Mouse (Mus musculus) C2C12 (cell line): Measurements from ENCODE around the gene Fam19a3. TPM values are rescaled to one million over a fixed set of nuclear protein-coding genes. Genes with fewer than 3 reads are reported as not detected.

Experiments used
- H3K27me3 ChIP-seq: one replicate; pipeline ENCODE4 v1.6.1; 2011; ENCODE audit not compliant: control insufficient read depth, insufficient read depth, insufficient read length
- H3K36me3 ChIP-seq: one replicate; pipeline ENCODE4 v1.6.1; 2011; ENCODE audit not compliant: control insufficient read depth, insufficient read depth
- H3K4me3 ChIP-seq: one replicate; pipeline ENCODE4 v1.5.1; 2011; ENCODE audit warnings: mild to moderate bottlenecking, control low read depth; ENCODE audit not compliant: poor library complexity, insufficient read depth, severe bottlenecking
- H3K79me2 ChIP-seq: one replicate; pipeline ENCODE4 v1.6.1; 2011; ENCODE audit not compliant: control insufficient read depth, insufficient read depth
- H3K79me3 ChIP-seq: one replicate; pipeline ENCODE4 v1.6.1; 2011; ENCODE audit warnings: low read depth, control low read depth
- H3ac ChIP-seq: one replicate; pipeline ENCODE3; 2011; ENCODE audit warnings: low read depth; ENCODE audit not compliant: control insufficient read depth, insufficient read length
- CEBPB ChIP-seq: IDR thresholded peaks from one replicate; pipeline ENCODE4 v1.6.1; 2011; ENCODE audit warnings: low read depth, mild to moderate bottlenecking, control low read depth, moderate library complexity
- CTCF ChIP-seq: IDR thresholded peaks from one replicate; pipeline ENCODE4 v1.5.1; 2011; ENCODE audit not compliant: control insufficient read depth, insufficient read depth, insufficient read length
- FOSL1 ChIP-seq: IDR thresholded peaks from one replicate; pipeline ENCODE4 v1.8.0; 2011; ENCODE audit warnings: mild to moderate bottlenecking, low read length; ENCODE audit not compliant: poor library complexity, insufficient read depth, severe bottlenecking
- MAX ChIP-seq: IDR thresholded peaks from one replicate; pipeline ENCODE4 v1.6.1; 2011; ENCODE audit warnings: mild to moderate bottlenecking, control low read depth
- MYOD1 ChIP-seq: IDR thresholded peaks from one replicate; pipeline ENCODE4 v1.6.1; 2011; ENCODE audit warnings: low read depth; ENCODE audit not compliant: control insufficient read depth, insufficient read length
- MYOG ChIP-seq: IDR thresholded peaks from one replicate; pipeline ENCODE4 v1.6.1; 2011; ENCODE audit not compliant: control insufficient read depth, insufficient read length; ENCODE audit errors: extremely low read depth
- USF1 ChIP-seq: IDR thresholded peaks from one replicate; pipeline ENCODE4 v1.6.1; 2011; ENCODE audit warnings: low read depth, mild to moderate bottlenecking, control low read depth, moderate library complexity
- long read RNA-seq, 2 experiments: library from polyadenylated mRNA; unstranded; transcript quantifications; one replicate each; pipeline ENCODE4 v2.0.0; 2019 to 2020
- polyA plus RNA-seq: library from polyadenylated mRNA; unstranded; fragments of >200 nt; fragmentation: generic; extraction: Trizol; gene quantifications from one replicate; pipeline ENCODE4 v1.2.1, GENCODE M21; 2012; ENCODE audit warnings: missing spikeins

The Fam19a3 gene
- not detected for polyA plus RNA-seq
- long read RNA-seq, experiment 1 = 0 reads
- long read RNA-seq, experiment 2 = 0 reads

GRCm38 (mm10) chr3:104781471-104781903 is at the start of gene Fam19a3:
TSS of gene Fam19a3 (minus strand) at chr3:104781840.
- H3K36me3 ChIP-seq = no peaks in the 10 kb centered on the region
- no peaks in the 10 kb centered on the region for H3K79me3 ChIP-seq
- H3K4me3 ChIP-seq = no peak within 1 kb of the TSS
- no peak within 1 kb of the TSS for H3ac ChIP-seq
- TF ChIP-seq MYOG (no peak), CTCF (no peak), USF1 (no peak)
- peaks cover 14% of the 10 kb centered on the region for H3K27me3 ChIP-seq
- no peaks in the 10 kb centered on the region for H3K79me2 ChIP-seq

GRCm38 (mm10) chr3:104822413-104822812 is 40.8 kb upstream of the Fam19a3 start:
- Histone ChIP-seq H3K79me2 (no peaks in the 10 kb centered on the region), H3K27me3 (no peaks in the 10 kb centered on the region), H3K4me3 (no peak overlapping the region), H3K36me3 (peaks cover 32% of the 10 kb centered on the region), H3ac (no peak overlapping the region), H3K79me3 (no peaks in the 10 kb centered on the region)
- no peak for TF ChIP-seq MAX
- no peak for TF ChIP-seq CTCF
- TF ChIP-seq CEBPB = no peak
- no peak for TF ChIP-seq MYOD1
- no peak for TF ChIP-seq MYOG
- TF ChIP-seq USF1 = no peak
- no peak for TF ChIP-seq FOSL1

GRCm38 (mm10) chr3:104820426-104820825 is 38.8 kb upstream of the Fam19a3 start:
- Histone ChIP-seq H3K79me3 (no peaks in the 10 kb centered on the region), H3K36me3 (peaks cover 13% of the 10 kb centered on the region), H3K4me3 (no peak overlapping the region), H3K79me2 (no peaks in the 10 kb centered on the region), H3K27me3 (no peaks in the 10 kb centered on the region), H3ac (no peak overlapping the region)
- TF ChIP-seq MYOD1 (no peak), USF1 (no peak), MYOG (no peak), CTCF (no peak), FOSL1 (no peak), MAX (no peak)

- TF ChIP-seq MYOD1 = no peak
- Histone ChIP-seq H3K27me3 (no peaks in the 10 kb centered on the region), H3ac (no peak overlapping the region), H3K4me3 (peak overlapping the region; percentile 71), H3K79me3 (no peaks in the 10 kb centered on the region), H3K79me2 (no peaks in the 10 kb centered on the region), H3K36me3 (peaks cover 7% of the 10 kb centered on the region)
These were observed 37.1 kb upstream of the Fam19a3 start for GRCm38 (mm10) chr3:104818749-104819134.

GRCm38 (mm10) chr3:104817991-104818748 is 36.5 kb upstream of the Fam19a3 start, which contains the start of gene Mov10:
TSS of gene Mov10 (minus strand) at chr3:104818563.
- no peaks in the 10 kb centered on the region for H3K79me3 ChIP-seq
- H3K4me3 ChIP-seq = peak within 1 kb of the TSS; percentile 71
- H3ac ChIP-seq = peak within 1 kb of the TSS; percentile 93
- peaks cover 7% of the 10 kb centered on the region for H3K36me3 ChIP-seq
- TF ChIP-seq MAX (no peak), FOSL1 (no peak), CTCF (no peak), MYOD1 (no peak), CEBPB (no peak), MYOG (no peak), USF1 (no peak)
- no peaks in the 10 kb centered on the region for H3K27me3 ChIP-seq
- no peaks in the 10 kb centered on the region for H3K79me2 ChIP-seq

GRCm38 (mm10) chr3:104817481-104817990 is 35.9 kb upstream of the Fam19a3 start:
- Histone ChIP-seq H3K79me3 (no peaks in the 10 kb centered on the region), H3K27me3 (no peaks in the 10 kb centered on the region), H3K36me3 (peaks cover 7% of the 10 kb centered on the region), H3K4me3 (peak overlapping the region; percentile 71), H3ac (peak overlapping the region; percentile 93), H3K79me2 (no peaks in the 10 kb centered on the region)
- no peak for TF ChIP-seq CTCF
- TF ChIP-seq MYOG = no peak
- TF ChIP-seq MAX = no peak
- TF ChIP-seq CEBPB = no peak
- no peak for TF ChIP-seq USF1
- no peak for TF ChIP-seq MYOD1
- no peak for TF ChIP-seq FOSL1
